Mouse (Mus musculus): ENCODE results near the gene Il1r2. TPM values are rescaled to one million over a fixed set of nuclear protein-coding genes. Genes with fewer than 3 reads are reported as not detected.

The Il1r2 gene
- polyA plus RNA-seq, 1 experiment = 0.25 TPM

DNA sequence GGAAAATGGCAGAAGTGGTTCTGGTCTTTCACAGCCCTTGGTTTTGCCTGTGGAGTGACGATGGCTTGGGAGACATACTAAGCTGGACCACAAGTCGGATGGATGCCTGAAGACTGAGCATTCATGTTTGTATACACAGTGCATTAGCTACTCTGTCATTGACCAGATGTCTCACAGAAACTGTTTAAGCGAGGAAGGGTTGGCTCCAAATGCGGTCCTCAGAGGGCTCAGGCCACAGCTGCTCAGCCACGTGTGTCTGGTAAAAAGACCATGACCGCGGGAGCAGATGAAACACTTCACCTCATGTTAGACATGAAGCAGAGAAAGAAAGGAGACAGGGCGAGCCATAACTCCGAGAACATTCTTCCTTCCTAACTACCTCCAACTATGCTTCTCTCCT is 12.5 kb upstream of the Il1r2 start:
- DNase-seq (ENCODE audit: low read depth) = no peak
- TF ChIP-seq CTCF (IDR thresholded peaks at IDR 0.05; ENCODE audit: borderline replicate concordance, extremely low read depth, insufficient read depth, insufficient read length) = no peak
- no peak for TF ChIP-seq POLR2A (IDR thresholded peaks at IDR 0.05; ENCODE audit: borderline replicate concordance, extremely low read depth, insufficient read depth, insufficient read length, poor library complexity, severe bottlenecking)

GRCm38 (mm10) chr1:40063409-40063808 is 10.5 kb upstream of the Il1r2 start:
- no peak for TF ChIP-seq CTCF (IDR thresholded peaks at IDR 0.05; ENCODE audit: borderline replicate concordance, extremely low read depth, insufficient read depth, insufficient read length)
- TF ChIP-seq POLR2A (IDR thresholded peaks at IDR 0.05; ENCODE audit: borderline replicate concordance, extremely low read depth, insufficient read depth, insufficient read length, poor library complexity, severe bottlenecking) = no peak
- no peak for DNase-seq (ENCODE audit: low read depth)

DNA sequence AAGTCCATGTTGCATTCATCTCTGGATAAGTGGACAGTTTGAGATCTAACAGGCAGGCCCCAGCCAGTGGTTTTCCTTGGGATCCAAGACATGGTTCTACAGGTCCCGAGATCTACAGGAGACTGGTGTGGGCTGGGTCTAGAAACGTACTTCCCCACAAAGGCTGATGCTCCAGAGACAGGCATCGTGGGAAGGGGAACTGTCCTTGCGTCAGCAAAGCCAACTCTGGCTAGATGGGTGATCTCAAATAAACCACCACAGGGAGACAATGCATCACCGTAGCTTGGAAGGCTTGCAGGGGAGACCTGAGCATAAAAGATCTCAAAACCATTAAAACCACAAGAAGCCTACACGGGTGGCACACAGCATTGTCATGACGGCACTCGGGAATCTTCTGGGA is 9.4 kb upstream of the Il1r2 start:
- TF ChIP-seq POLR2A (IDR thresholded peaks at IDR 0.05; ENCODE audit: borderline replicate concordance, extremely low read depth, insufficient read depth, insufficient read length, poor library complexity, severe bottlenecking) (no peak), CTCF (IDR thresholded peaks at IDR 0.05; ENCODE audit: borderline replicate concordance, extremely low read depth, insufficient read depth, insufficient read length) (no peak)

GRCm38 (mm10) chr1:40072558-40072957 is 1.3 kb upstream of the Il1r2 start:
- no peak for DNase-seq (ENCODE audit: low read depth)
- no peak for TF ChIP-seq POLR2A (IDR thresholded peaks at IDR 0.05; ENCODE audit: borderline replicate concordance, extremely low read depth, insufficient read depth, insufficient read length, poor library complexity, severe bottlenecking)
- TF ChIP-seq CTCF (IDR thresholded peaks at IDR 0.05; ENCODE audit: borderline replicate concordance, extremely low read depth, insufficient read depth, insufficient read length) = no peak

More for the DNA sequence above, 9.4 kb upstream of the Il1r2 start:
- DNase-seq (ENCODE audit: low read depth) = no peak

GRCm38 (mm10) chr1:40077328-40077727 is 3.4 kb downstream of the Il1r2 start:
- TF ChIP-seq CTCF (IDR thresholded peaks at IDR 0.05; ENCODE audit: borderline replicate concordance, extremely low read depth, insufficient read depth, insufficient read length) (no peak), POLR2A (IDR thresholded peaks at IDR 0.05; ENCODE audit: borderline replicate concordance, extremely low read depth, insufficient read depth, insufficient read length, poor library complexity, severe bottlenecking) (no peak)
- no peak for DNase-seq (ENCODE audit: low read depth)

GRCm38 (mm10) chr1:40081041-40081440 is 7.2 kb downstream of the Il1r2 start:
- TF ChIP-seq CTCF (IDR thresholded peaks at IDR 0.05; ENCODE audit: borderline replicate concordance, extremely low read depth, insufficient read depth, insufficient read length) (no peak), POLR2A (IDR thresholded peaks at IDR 0.05; ENCODE audit: borderline replicate concordance, extremely low read depth, insufficient read depth, insufficient read length, poor library complexity, severe bottlenecking) (no peak)

DNA sequence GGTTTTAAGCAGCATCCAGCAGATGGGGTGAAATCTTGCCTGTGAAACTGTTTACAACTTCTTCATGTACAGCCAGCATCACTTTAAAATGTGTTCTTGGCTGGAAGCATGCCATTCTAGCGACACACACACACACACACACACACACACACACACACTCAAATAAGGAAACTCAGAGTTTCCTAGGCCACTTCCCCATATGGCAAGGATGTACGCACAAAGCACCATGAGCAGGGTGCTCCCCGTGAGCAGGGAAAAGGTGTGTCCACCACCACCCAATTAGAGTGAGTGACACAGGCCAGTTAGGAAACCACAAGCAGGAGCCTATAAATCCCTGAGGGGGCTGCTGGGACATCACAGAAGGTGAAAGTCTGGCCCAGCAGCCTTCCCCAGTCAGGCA is 10.5 kb downstream of the Il1r2 start:
- peak; percentile 59 for DNase-seq (ENCODE audit: low read depth)
- TF ChIP-seq CTCF (IDR thresholded peaks at IDR 0.05; ENCODE audit: borderline replicate concordance, extremely low read depth, insufficient read depth, insufficient read length) (no peak), POLR2A (IDR thresholded peaks at IDR 0.05; ENCODE audit: borderline replicate concordance, extremely low read depth, insufficient read depth, insufficient read length, poor library complexity, severe bottlenecking) (no peak)

More at GRCm38 (mm10) chr1:40081041-40081440, 7.2 kb downstream of the Il1r2 start:
- no peak for DNase-seq (ENCODE audit: low read depth)

GRCm38 (mm10) chr1:40085403-40086182 is 11.7 kb downstream of the Il1r2 start:
- no peak for TF ChIP-seq CTCF (IDR thresholded peaks at IDR 0.05; ENCODE audit: borderline replicate concordance, extremely low read depth, insufficient read depth, insufficient read length)
- no peak for TF ChIP-seq POLR2A (IDR thresholded peaks at IDR 0.05; ENCODE audit: borderline replicate concordance, extremely low read depth, insufficient read depth, insufficient read length, poor library complexity, severe bottlenecking)
- DNase-seq (ENCODE audit: low read depth) = peak; percentile 94

DNA sequence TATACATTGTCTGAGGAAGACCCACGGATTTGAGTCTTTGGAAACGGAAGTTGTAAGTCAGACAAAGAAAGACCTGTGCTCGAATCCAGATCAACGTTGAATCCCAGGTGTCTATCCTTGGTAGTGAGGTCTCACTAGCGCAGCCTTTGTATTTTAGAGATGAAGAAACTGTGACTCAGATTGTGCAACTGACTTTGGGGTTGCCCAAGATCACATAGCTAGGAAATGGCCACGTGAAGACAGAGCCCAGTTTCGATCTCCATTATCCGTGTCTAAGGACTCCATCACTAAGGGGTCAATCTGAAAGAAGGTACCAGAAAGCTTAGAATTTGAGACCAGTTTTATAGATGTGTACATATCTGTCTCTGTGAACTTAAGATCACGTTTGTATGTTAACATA is 17.3 kb downstream of the Il1r2 start:
- no peak for DNase-seq (ENCODE audit: low read depth)

GRCm38 (mm10) chr1:40092541-40092940 is 18.7 kb downstream of the Il1r2 start:
- TF ChIP-seq POLR2A (IDR thresholded peaks at IDR 0.05; ENCODE audit: borderline replicate concordance, extremely low read depth, insufficient read depth, insufficient read length, poor library complexity, severe bottlenecking) (no peak), CTCF (IDR thresholded peaks at IDR 0.05; ENCODE audit: borderline replicate concordance, extremely low read depth, insufficient read depth, insufficient read length) (no peak)
- DNase-seq (ENCODE audit: low read depth) = peak; percentile 70

More for the DNA sequence above, 17.3 kb downstream of the Il1r2 start:
- TF ChIP-seq CTCF (IDR thresholded peaks at IDR 0.05; ENCODE audit: borderline replicate concordance, extremely low read depth, insufficient read depth, insufficient read length) = no peak
- no peak for TF ChIP-seq POLR2A (IDR thresholded peaks at IDR 0.05; ENCODE audit: borderline replicate concordance, extremely low read depth, insufficient read depth, insufficient read length, poor library complexity, severe bottlenecking)

- no peak for DNase-seq (ENCODE audit: low read depth)
- no peak for TF ChIP-seq POLR2A (IDR thresholded peaks at IDR 0.05; ENCODE audit: borderline replicate concordance, extremely low read depth, insufficient read depth, insufficient read length, poor library complexity, severe bottlenecking)
- TF ChIP-seq CTCF (IDR thresholded peaks at IDR 0.05; ENCODE audit: borderline replicate concordance, extremely low read depth, insufficient read depth, insufficient read length) = no peak
Observed at GRCm38 (mm10) chr1:40094601-40095304, 20.9 kb downstream of the Il1r2 start.
